Mouse (Mus musculus) E14TG2a.4 (cell line): ENCODE measurements at regions not wholly inside any gene's neighbourhood (a gene's known extent, or its start where the extent isn't known, plus 50 kb on each side); places are given as distances from the start of the nearest gene placed in this dataset.

ENCODE experiments used
- H3K27me3 ChIP-seq: 2 replicates; pipeline ENCODE4 v1.6.1; 2014; ENCODE audit warnings: low read length, control low read depth; ENCODE audit not compliant: insufficient read depth
- H3K36me3 ChIP-seq: 2 replicates; pipeline ENCODE4 v1.6.1; 2014; ENCODE audit warnings: low read length, control low read depth; ENCODE audit not compliant: insufficient read depth
- H3K4me1 ChIP-seq: replicated peaks from 2 replicates; pipeline ENCODE4 v1.6.1; 2014; ENCODE audit warnings: low read depth, low read length, control low read depth
- H3K4me3 ChIP-seq: replicated peaks from 2 replicates; pipeline ENCODE4 v1.5.1; 2014; ENCODE audit warnings: mild to moderate bottlenecking, low read length
- H3K9me3 ChIP-seq: 2 replicates; pipeline ENCODE4 v1.6.1; 2014; ENCODE audit warnings: low read length, control low read depth
- CTCF ChIP-seq: conservative IDR thresholded peaks from 2 replicates; pipeline ENCODE4 v1.5.1; 2014; ENCODE audit warnings: low read length
- NANOG ChIP-seq: IDR thresholded peaks from 2 replicates; pipeline ENCODE4 v1.6.1; 2014; ENCODE audit warnings: borderline replicate concordance, low read length, mixed read lengths
- POU5F1 ChIP-seq: IDR thresholded peaks from 2 replicates; pipeline ENCODE4 v1.6.1; 2014; ENCODE audit warnings: low read length, borderline replicate concordance

- H3K36me3 ChIP-seq = no peaks in the 10 kb centered on the region
- no peaks in the 10 kb centered on the region for H3K27me3 ChIP-seq
- no peak for TF ChIP-seq NANOG
- TF ChIP-seq CTCF = no peak
- no peak for TF ChIP-seq POU5F1
- H3K4me3 ChIP-seq = no peak overlapping the region
- H3K4me1 ChIP-seq = no peaks in the 10 kb centered on the region
- H3K9me3 ChIP-seq = no peaks in the 10 kb centered on the region
Measured at GRCm38 (mm10) chr12:58594781-58595180, 325.7 kb upstream of the Clec14a start.

- Histone ChIP-seq H3K36me3 (no peaks in the 10 kb centered on the region), H3K4me1 (no peaks in the 10 kb centered on the region), H3K9me3 (no peaks in the 10 kb centered on the region), H3K4me3 (no peak overlapping the region), H3K27me3 (no peaks in the 10 kb centered on the region)
- no peak for TF ChIP-seq CTCF
- no peak for TF ChIP-seq POU5F1
- TF ChIP-seq NANOG = no peak
Measured at GRCm38 (mm10) chr12:58591480-58591829, 322.4 kb upstream of the Clec14a start.

- Histone ChIP-seq H3K4me1 (no peaks in the 10 kb centered on the region), H3K27me3 (no peaks in the 10 kb centered on the region), H3K36me3 (no peaks in the 10 kb centered on the region), H3K4me3 (no peak overlapping the region), H3K9me3 (no peaks in the 10 kb centered on the region)
- no peak for TF ChIP-seq POU5F1
- no peak for TF ChIP-seq NANOG
- TF ChIP-seq CTCF = no peak
Measured at GRCm38 (mm10) chr12:58590547-58591479, 321.7 kb upstream of the Clec14a start.

GRCm38 (mm10) chr12:58581811-58582572 is 312.9 kb upstream of the Clec14a start:
- H3K36me3 ChIP-seq = no peaks in the 10 kb centered on the region
- TF ChIP-seq CTCF = no peak
- no peak for TF ChIP-seq NANOG
- TF ChIP-seq POU5F1 = no peak
- no peaks in the 10 kb centered on the region for H3K27me3 ChIP-seq
- no peak overlapping the region for H3K4me3 ChIP-seq
- no peaks in the 10 kb centered on the region for H3K4me1 ChIP-seq
- H3K9me3 ChIP-seq = no peaks in the 10 kb centered on the region

- Histone ChIP-seq H3K27me3 (no peaks in the 10 kb centered on the region), H3K9me3 (no peaks in the 10 kb centered on the region)
- TF ChIP-seq POU5F1 (no peak), CTCF (no peak), NANOG (no peak)
Measured at GRCm38 (mm10) chr12:58569056-58569455, 300.0 kb upstream of the Clec14a start.

GRCm38 (mm10) chr12:58560840-58561239 is 291.8 kb upstream of the Clec14a start:
- Histone ChIP-seq H3K36me3 (no peaks in the 10 kb centered on the region), H3K27me3 (no peaks in the 10 kb centered on the region), H3K4me3 (no peak overlapping the region), H3K4me1 (no peaks in the 10 kb centered on the region), H3K9me3 (no peaks in the 10 kb centered on the region)
- no peak for TF ChIP-seq POU5F1
- TF ChIP-seq NANOG = no peak
- no peak for TF ChIP-seq CTCF

More at GRCm38 (mm10) chr12:58569056-58569455, 300.0 kb upstream of the Clec14a start:
- Histone ChIP-seq H3K36me3 (no peaks in the 10 kb centered on the region), H3K4me3 (no peak overlapping the region), H3K4me1 (no peaks in the 10 kb centered on the region)

- no peaks in the 10 kb centered on the region for H3K9me3 ChIP-seq
- no peaks in the 10 kb centered on the region for H3K4me1 ChIP-seq
- H3K4me3 ChIP-seq = no peak overlapping the region
- TF ChIP-seq NANOG (no peak), CTCF (no peak), POU5F1 (no peak)
- no peaks in the 10 kb centered on the region for H3K36me3 ChIP-seq
- no peaks in the 10 kb centered on the region for H3K27me3 ChIP-seq
Measured at GRCm38 (mm10) chr12:58559833-58560232, 290.7 kb upstream of the Clec14a start.

- no peak for TF ChIP-seq POU5F1
- no peak for TF ChIP-seq CTCF
- TF ChIP-seq NANOG = no peak
- Histone ChIP-seq H3K4me3 (no peak overlapping the region), H3K36me3 (no peaks in the 10 kb centered on the region), H3K27me3 (no peaks in the 10 kb centered on the region), H3K9me3 (no peaks in the 10 kb centered on the region), H3K4me1 (no peaks in the 10 kb centered on the region)
Measured at GRCm38 (mm10) chr12:58557261-58557660, 288.2 kb upstream of the Clec14a start.

GRCm38 (mm10) chr12:58556741-58557140 is 287.7 kb upstream of the Clec14a start:
- Histone ChIP-seq H3K27me3 (no peaks in the 10 kb centered on the region), H3K4me3 (no peak overlapping the region), H3K36me3 (no peaks in the 10 kb centered on the region), H3K4me1 (peaks cover 1% of the 10 kb centered on the region; the same call in 1 of the 2 replicates), H3K9me3 (no peaks in the 10 kb centered on the region)
- TF ChIP-seq POU5F1 = no peak
- TF ChIP-seq CTCF = no peak
- no peak for TF ChIP-seq NANOG
